Mouse (Mus musculus): ENCODE measurements around the gene Slc25a1.
A peak's percentile ranks its signal among the peaks of the same experiment; 100 is the strongest.
"Not testable (repeated sequence)": the region's sequence is repeated elsewhere in the genome, so short reads cannot be mapped to it uniquely, and the experiment has no call there.

Gene Slc25a1

GRCm38 (mm10) chr16:17928087-17928580, at the start of gene Slc25a1:
TSS of gene Slc25a1 (minus strand) at chr16:17928219.
- peak; percentile 74 for DNase-seq

- DNase-seq: no peak
Observed at GRCm38 (mm10) chr16:17971853-17972252, 43.8 kb upstream of the Slc25a1 start.

GRCm38 (mm10) chr16:17962091-17962490, 34.1 kb upstream of the Slc25a1 start:
- DNase-seq: no peak

- DNase-seq: not testable (repeated sequence)
Observed at GRCm38 (mm10) chr16:17956052-17956638, 28.1 kb upstream of the Slc25a1 start.

GRCm38 (mm10) chr16:17951618-17952017, 23.6 kb upstream of the Slc25a1 start:
- DNase-seq: no peak

GRCm38 (mm10) chr16:17950068-17950467, 22.0 kb upstream of the Slc25a1 start:
- DNase-seq: peak; percentile 58

- peak; percentile 86 for DNase-seq
Observed at GRCm38 (mm10) chr16:17949421-17949877, 21.4 kb upstream of the Slc25a1 start.

- no peak for DNase-seq
Observed at GRCm38 (mm10) chr16:17945081-17945831, 17.2 kb upstream of the Slc25a1 start.

- no peak for DNase-seq
Observed at GRCm38 (mm10) chr16:17943466-17943865, 15.4 kb upstream of the Slc25a1 start.

- no peak for DNase-seq
Observed at GRCm38 (mm10) chr16:17939255-17939751, 11.3 kb upstream of the Slc25a1 start.

- DNase-seq: peak; percentile 68
Observed at GRCm38 (mm10) chr16:17938821-17939220, 10.8 kb upstream of the Slc25a1 start.

- DNase-seq: no peak
Observed at GRCm38 (mm10) chr16:17938187-17938586, 10.2 kb upstream of the Slc25a1 start.

GRCm38 (mm10) chr16:17936776-17937175, 8.8 kb upstream of the Slc25a1 start:
- DNase-seq: no peak

- DNase-seq: no peak
Observed at GRCm38 (mm10) chr16:17934445-17934910, 6.5 kb upstream of the Slc25a1 start.

GRCm38 (mm10) chr16:17933594-17934444, 5.8 kb upstream of the Slc25a1 start:
- no peak for DNase-seq

- DNase-seq: no peak
Observed at GRCm38 (mm10) chr16:17931906-17932460, 4.0 kb upstream of the Slc25a1 start.

- no peak for DNase-seq
Observed at GRCm38 (mm10) chr16:17929631-17930030, 1.6 kb upstream of the Slc25a1 start.

GRCm38 (mm10) chr16:17929211-17929610, 1.2 kb upstream of the Slc25a1 start:
- no peak for DNase-seq

GRCm38 (mm10) chr16:17928627-17929104, 647 bp upstream of the Slc25a1 start:
- DNase-seq: peak; percentile 90

- DNase-seq: peak; percentile 72
Observed at GRCm38 (mm10) chr16:17927351-17928082, 502 bp downstream of the Slc25a1 start.

GRCm38 (mm10) chr16:17922163-17922538, 5.9 kb downstream of the Slc25a1 start:
- no peak for DNase-seq

Measured in retina, postnatal 1 day (tissue).